Mouse (Mus musculus): ENCODE results near the gene Cfap52.

- TF ChIP-seq E2F4 (IDR thresholded peaks at IDR 0.05; ENCODE audit: insufficient read depth) (no peak), POLR2A (IDR thresholded peaks at IDR 0.05; ENCODE audit: insufficient read length, low read depth) (no peak), USF1 (IDR thresholded peaks at IDR 0.05; ENCODE audit: low read depth) (peak; percentile 33), MYOD1 (IDR thresholded peaks at IDR 0.05; ENCODE audit: control insufficient read depth in 1 of 3, insufficient read length in 2 of 3, low read depth in 2 of 3) (no peak), CEBPB (IDR thresholded peaks at IDR 0.05; ENCODE audit: insufficient read depth, poor library complexity, severe bottlenecking) (no peak)
Observed at GRCm38 (mm10) chr11:67903756-67904155, 61.7 kb downstream of the Cfap52 start.
